Mouse (Mus musculus) lung, postnatal 0 days (tissue): ENCODE results near the gene Ahnak2.

ENCODE experiments used
- CTCF ChIP-seq: IDR thresholded peaks from 2 replicates; pipeline ENCODE4 v1.5.1; 2016; ENCODE audit warnings: antibody characterized with exemption, mild to moderate bottlenecking
- EP300 ChIP-seq: IDR thresholded peaks from 2 replicates; pipeline ENCODE4 v1.6.1; 2016; ENCODE audit warnings: antibody characterized with exemption, mild to moderate bottlenecking, control low read depth

- no peak for TF ChIP-seq CTCF
- no peak for TF ChIP-seq EP300
Observed at GRCm38 (mm10) chr12:112821974-112822373, 19.5 kb upstream of the Ahnak2 start.
